In the genomic region with DNA sequence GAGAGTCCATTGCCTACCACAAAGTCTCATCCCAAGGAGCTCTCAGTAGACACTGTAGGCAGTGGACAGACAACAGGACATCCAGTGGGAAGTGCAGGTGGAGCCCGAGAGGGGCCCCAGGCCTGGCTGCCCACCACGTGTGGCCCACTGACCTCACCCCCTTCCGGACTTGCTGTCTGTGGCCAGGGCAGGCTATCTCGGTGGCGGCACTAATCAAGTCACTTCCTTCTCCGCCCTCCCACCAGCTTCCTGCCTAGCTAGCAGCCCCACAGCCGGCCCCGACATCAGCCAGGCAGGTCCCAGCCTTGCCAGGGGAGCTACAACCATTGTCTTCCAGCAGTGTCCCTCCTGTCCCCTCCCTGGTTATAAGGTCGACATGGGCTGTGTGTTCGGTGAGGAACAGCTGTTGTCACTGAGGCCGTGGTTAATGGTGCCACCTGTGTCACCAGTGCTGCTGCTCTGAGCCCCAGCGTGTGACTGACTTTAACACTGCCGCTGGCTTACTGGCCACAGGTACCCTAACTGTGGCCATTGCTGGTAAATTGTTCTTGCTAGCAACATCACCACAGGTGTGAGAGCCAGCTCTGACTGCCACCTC, we compare ENCODE assay signal across 9 mouse cellular contexts. TPM values are rescaled to one million over a fixed set of nuclear protein-coding genes. Genes with fewer than 3 reads are reported as not detected.
DNase-seq lines count a peak whose midpoint lies in the region; ATAC-seq lines count a peak whose summit lies in the region.
"Had no signal": no experiment of that assay in that cellular context is flagged by ENCODE, and none has a peak within 500 bp of the region (broad histone marks: within the 10 kb centered on the region; RNA-seq: fewer than 3 reads in every experiment).

No protein-coding gene starts in this region.

- no peaks in the 10 kb centered on the region for H3K9me3 ChIP-seq in kidney, embryonic 16.5 days (ENCODE audit: low read length)

- no peak overlapping the region for H3K9ac ChIP-seq in kidney, embryonic 16.5 days (replicated peaks; ENCODE audit: low read length)

- no peak overlapping the region for H3K27ac ChIP-seq in kidney, embryonic 16.5 days (ENCODE audit: low read length)

- peak; percentile 35 for DNase-seq in CD4-positive, CD25-positive, alpha-beta regulatory T cell, adult 2 months (ENCODE audit: low read depth, low spot score)
- DNase-seq in heart, adult 9 months (ENCODE audit: low spot score in 2 of 2): peak; percentile 48 to 64
- DNase-seq in lung, postnatal 36 days: peak; percentile 61
- no peak for DNase-seq in embryo, embryonic 11 days
- no peak for DNase-seq in right cerebral cortex, postnatal 36 days (ENCODE audit: low spot score in 2 of 2)
- DNase-seq in retina, postnatal 1 day: no peak

- ATAC-seq in CD4-positive, CD25-positive, alpha-beta regulatory T cell, adult 4 months: no peak
- ATAC-seq in kidney, embryonic 16.5 days (ENCODE audit: low FRiP score, low TSS enrichment): 0 out of 2 replicates have a peak, but pooled peaks have one; percentile 24

- H3K4me1 ChIP-seq in kidney, embryonic 16.5 days (ENCODE audit: insufficient read depth, low read length): no peaks in the 10 kb centered on the region; the same call in 1 of the 2 replicates

- no peak overlapping the region for H3K4me2 ChIP-seq in kidney, embryonic 16.5 days (replicated peaks; ENCODE audit: low read depth, low read length)

- no peaks in the 10 kb centered on the region for H3K27me3 ChIP-seq in kidney, embryonic 16.5 days (ENCODE audit: insufficient read depth, low read length)

- WGBS in kidney, embryonic 16.5 days: 45% methylated on average over 13 of the region's 13 CpGs

- H3K4me3 ChIP-seq in kidney, embryonic 16.5 days (ENCODE audit: low read length): no peak overlapping the region

- no peaks in the 10 kb centered on the region for H3K36me3 ChIP-seq in kidney, embryonic 16.5 days (ENCODE audit: insufficient read depth, low read length)

RNA-seq across cellular contexts. Expression of gene Zfpm1, which starts 33.1 kb away (rescaled TPM):
- under 1 TPM; 0.46 to 0.82 TPM for polyA plus RNA-seq in CD4-positive, CD25-positive, alpha-beta regulatory T cell, adult 4 months (2017; shearing (Covaris generic))
- polyA plus RNA-seq in kidney, embryonic 16.5 days (2015; fragmentation: Nextera tagmentation; extraction: Ambion mirVana): 1.5 and 1.6 TPM in 2 replicates

RNA-seq across cellular contexts. Expression of gene Trhr2, which starts 45.5 kb away (rescaled TPM):
- not detected for polyA plus RNA-seq in CD4-positive, CD25-positive, alpha-beta regulatory T cell, adult 4 months (2017; shearing (Covaris generic))
- not detected in 2 replicates for polyA plus RNA-seq in kidney, embryonic 16.5 days (2015; fragmentation: Nextera tagmentation; extraction: Ambion mirVana)
- polyA plus RNA-seq: large intestine, adult 2 months had no signal

Comparison
In these comparisons a context has a peak if more than half of its experiments do, and no peak if none do; other contexts are left out.
1. DNase-seq: peak in CD4-positive, CD25-positive, alpha-beta regulatory T cell, adult 2 months (single experiment), heart, adult 9 months (2 of 2) and lung, postnatal 36 days (single experiment); none in embryo, embryonic 11 days (single experiment), right cerebral cortex, postnatal 36 days (0 of 2) and retina, postnatal 1 day (single experiment).